Mouse (Mus musculus): Measurements from ENCODE around the gene Itpa.

The Itpa gene

GRCm38 (mm10) chr2:130655660-130656339 is 11.6 kb upstream of the Itpa start:
- no peak for DNase-seq (ENCODE audit: inconsistent age in 2 of 2, low spot score in 1 of 2)

- no peak for DNase-seq (ENCODE audit: inconsistent age in 2 of 2, low spot score in 1 of 2)
These were observed 10.9 kb upstream of the Itpa start for GRCm38 (mm10) chr2:130656536-130656935.

- DNase-seq (ENCODE audit: inconsistent age in 2 of 2, low spot score in 1 of 2), result no peak
These were observed 9.9 kb upstream of the Itpa start for GRCm38 (mm10) chr2:130657541-130657940.

- DNase-seq (ENCODE audit: inconsistent age in 2 of 2, low spot score in 1 of 2), result no peak
These were observed 8.9 kb upstream of the Itpa start for GRCm38 (mm10) chr2:130658530-130658929.

GRCm38 (mm10) chr2:130663342-130663741 is 4.1 kb upstream of the Itpa start:
- no peak for DNase-seq (ENCODE audit: inconsistent age in 2 of 2, low spot score in 1 of 2)

GRCm38 (mm10) chr2:130664102-130664701 is 3.2 kb upstream of the Itpa start, which contains the start of gene Ddrgk1:
Gene Ddrgk1 (minus strand): TSS chr2:130664659.
- peak; percentile 95 to 99 for DNase-seq (ENCODE audit: inconsistent age in 2 of 2, low spot score in 1 of 2)

GRCm38 (mm10) chr2:130677211-130677610 is 9.8 kb downstream of the Itpa start:
- peak; percentile 67 to 76 for DNase-seq (ENCODE audit: inconsistent age in 2 of 2, low spot score in 1 of 2)

- DNase-seq (ENCODE audit: inconsistent age in 2 of 2, low spot score in 1 of 2), result no peak
These were observed 11.7 kb downstream of the Itpa start for GRCm38 (mm10) chr2:130679154-130679553.

- DNase-seq (ENCODE audit: inconsistent age in 2 of 2, low spot score in 1 of 2), result no peak
These were observed 12.5 kb downstream of the Itpa start for GRCm38 (mm10) chr2:130679899-130680298.

- no peak for DNase-seq (ENCODE audit: inconsistent age in 2 of 2, low spot score in 1 of 2)
These were observed 14.1 kb downstream of the Itpa start for GRCm38 (mm10) chr2:130681531-130681930.

GRCm38 (mm10) chr2:130685426-130685825 is 18.0 kb downstream of the Itpa start:
- no peak for DNase-seq (ENCODE audit: inconsistent age in 2 of 2, low spot score in 1 of 2)

- peak in 1 of 2 experiments; percentile 74 for DNase-seq (ENCODE audit: inconsistent age in 2 of 2, low spot score in 1 of 2)
These were observed 21.6 kb downstream of the Itpa start for GRCm38 (mm10) chr2:130689011-130689410.

GRCm38 (mm10) chr2:130693563-130693962 is 26.2 kb downstream of the Itpa start:
- peak in 1 of 2 experiments; percentile 64 for DNase-seq (ENCODE audit: inconsistent age in 2 of 2, low spot score in 1 of 2)

GRCm38 (mm10) chr2:130696700-130697152 is 29.3 kb downstream of the Itpa start:
- DNase-seq (ENCODE audit: inconsistent age in 2 of 2, low spot score in 1 of 2), result no peak

- peak; percentile 72 to 89 for DNase-seq (ENCODE audit: inconsistent age in 2 of 2, low spot score in 1 of 2)
These were observed 29.9 kb downstream of the Itpa start, which contains the start of gene Slc4a11 for GRCm38 (mm10) chr2:130697153-130697810. Gene Slc4a11 (minus strand): TSS chr2:130697519.

GRCm38 (mm10) chr2:130697821-130698266 is 30.4 kb downstream of the Itpa start:
- no peak for DNase-seq (ENCODE audit: inconsistent age in 2 of 2, low spot score in 1 of 2)

- DNase-seq (ENCODE audit: inconsistent age in 2 of 2, low spot score in 1 of 2), result no peak
These were observed 36.9 kb downstream of the Itpa start for GRCm38 (mm10) chr2:130704040-130705001.

GRCm38 (mm10) chr2:130705178-130705577 is 37.8 kb downstream of the Itpa start:
- DNase-seq (ENCODE audit: inconsistent age in 2 of 2, low spot score in 1 of 2), result no peak

GRCm38 (mm10) chr2:130706602-130707001 is 39.2 kb downstream of the Itpa start:
- no peak for DNase-seq (ENCODE audit: inconsistent age in 2 of 2, low spot score in 1 of 2)

GRCm38 (mm10) chr2:130707057-130707456 is 39.6 kb downstream of the Itpa start:
- DNase-seq (ENCODE audit: inconsistent age in 2 of 2, low spot score in 1 of 2), result no peak

- DNase-seq (ENCODE audit: inconsistent age in 2 of 2, low spot score in 1 of 2), result no peak
These were observed 50.5 kb downstream of the Itpa start for GRCm38 (mm10) chr2:130717951-130718350.

Measured in adrenal gland, adult (tissue).